Mouse (Mus musculus) C2C12 (cell line): Measurements from ENCODE around the gene Nos3. TPM values are rescaled to one million over a fixed set of nuclear protein-coding genes. Genes with fewer than 3 reads are reported as not detected.

ENCODE experiments used
- H3K27me3 ChIP-seq: one replicate; pipeline ENCODE4 v1.6.1; 2011; ENCODE audit not compliant: control insufficient read depth, insufficient read depth, insufficient read length
- H3K36me3 ChIP-seq: one replicate; pipeline ENCODE4 v1.6.1; 2011; ENCODE audit not compliant: control insufficient read depth, insufficient read depth
- H3K4me3 ChIP-seq: one replicate; pipeline ENCODE4 v1.5.1; 2011; ENCODE audit warnings: mild to moderate bottlenecking, control low read depth; ENCODE audit not compliant: poor library complexity, insufficient read depth, severe bottlenecking
- H3K79me2 ChIP-seq: one replicate; pipeline ENCODE4 v1.6.1; 2011; ENCODE audit not compliant: control insufficient read depth, insufficient read depth
- H3K79me3 ChIP-seq: one replicate; pipeline ENCODE4 v1.6.1; 2011; ENCODE audit warnings: low read depth, control low read depth
- H3ac ChIP-seq: one replicate; pipeline ENCODE3; 2011; ENCODE audit warnings: low read depth; ENCODE audit not compliant: control insufficient read depth, insufficient read length
- CEBPB ChIP-seq: IDR thresholded peaks from one replicate; pipeline ENCODE4 v1.6.1; 2011; ENCODE audit warnings: low read depth, mild to moderate bottlenecking, control low read depth, moderate library complexity
- CTCF ChIP-seq: IDR thresholded peaks from one replicate; pipeline ENCODE4 v1.5.1; 2011; ENCODE audit not compliant: control insufficient read depth, insufficient read depth, insufficient read length
- FOSL1 ChIP-seq: IDR thresholded peaks from one replicate; pipeline ENCODE4 v1.8.0; 2011; ENCODE audit warnings: mild to moderate bottlenecking, low read length; ENCODE audit not compliant: poor library complexity, insufficient read depth, severe bottlenecking
- MAX ChIP-seq: IDR thresholded peaks from one replicate; pipeline ENCODE4 v1.6.1; 2011; ENCODE audit warnings: mild to moderate bottlenecking, control low read depth
- MYOD1 ChIP-seq: IDR thresholded peaks from one replicate; pipeline ENCODE4 v1.6.1; 2011; ENCODE audit warnings: low read depth; ENCODE audit not compliant: control insufficient read depth, insufficient read length
- MYOG ChIP-seq: IDR thresholded peaks from one replicate; pipeline ENCODE4 v1.6.1; 2011; ENCODE audit not compliant: control insufficient read depth, insufficient read length; ENCODE audit errors: extremely low read depth
- USF1 ChIP-seq: IDR thresholded peaks from one replicate; pipeline ENCODE4 v1.6.1; 2011; ENCODE audit warnings: low read depth, mild to moderate bottlenecking, control low read depth, moderate library complexity
- polyA plus RNA-seq: library from polyadenylated mRNA; unstranded; fragments of >200 nt; fragmentation: generic; extraction: Trizol; gene quantifications from one replicate; pipeline ENCODE4 v1.2.1, GENCODE M21; 2012; ENCODE audit warnings: missing spikeins

The Nos3 gene
- polyA plus RNA-seq, 1 experiment = 0.13 TPM

GRCm38 (mm10) chr5:24342966-24343365, 21.6 kb upstream of the Nos3 start:
- H3K36me3 ChIP-seq = no peaks in the 10 kb centered on the region
- H3K79me3 ChIP-seq = no peaks in the 10 kb centered on the region
- H3ac ChIP-seq = no peak overlapping the region
- H3K4me3 ChIP-seq = no peak overlapping the region
- no peaks in the 10 kb centered on the region for H3K79me2 ChIP-seq
- H3K27me3 ChIP-seq = no peaks in the 10 kb centered on the region
- TF ChIP-seq CEBPB = no peak
- TF ChIP-seq MAX = no peak
- no peak for TF ChIP-seq FOSL1
- no peak for TF ChIP-seq MYOG
- TF ChIP-seq MYOD1 = no peak
- no peak for TF ChIP-seq CTCF
- TF ChIP-seq USF1 = no peak

- Histone ChIP-seq H3K36me3 (no peaks in the 10 kb centered on the region), H3K4me3 (no peak overlapping the region), H3K79me2 (no peaks in the 10 kb centered on the region), H3K27me3 (no peaks in the 10 kb centered on the region), H3ac (no peak overlapping the region), H3K79me3 (no peaks in the 10 kb centered on the region)
- TF ChIP-seq USF1 (no peak), CTCF (no peak), MYOD1 (no peak), CEBPB (no peak), MYOG (no peak), MAX (no peak), FOSL1 (no peak)
Measured at GRCm38 (mm10) chr5:24343379-24343778, 21.2 kb upstream of the Nos3 start.

GRCm38 (mm10) chr5:24343977-24344436, 20.6 kb upstream of the Nos3 start:
- no peaks in the 10 kb centered on the region for H3K79me2 ChIP-seq
- H3K79me3 ChIP-seq = no peaks in the 10 kb centered on the region
- H3K4me3 ChIP-seq = no peak overlapping the region
- no peaks in the 10 kb centered on the region for H3K36me3 ChIP-seq
- no peak overlapping the region for H3ac ChIP-seq
- no peaks in the 10 kb centered on the region for H3K27me3 ChIP-seq
- TF ChIP-seq MAX (no peak), CTCF (no peak), MYOG (no peak), CEBPB (no peak), FOSL1 (no peak), MYOD1 (no peak), USF1 (no peak)

GRCm38 (mm10) chr5:24344477-24345051, 20.0 kb upstream of the Nos3 start:
- no peaks in the 10 kb centered on the region for H3K27me3 ChIP-seq
- H3K79me3 ChIP-seq = no peaks in the 10 kb centered on the region
- no peak overlapping the region for H3ac ChIP-seq
- no peak overlapping the region for H3K4me3 ChIP-seq
- TF ChIP-seq CEBPB = no peak
- TF ChIP-seq MYOD1 = no peak
- no peak for TF ChIP-seq FOSL1
- no peak for TF ChIP-seq MYOG
- no peak for TF ChIP-seq MAX
- no peak for TF ChIP-seq CTCF
- no peak for TF ChIP-seq USF1
- no peaks in the 10 kb centered on the region for H3K36me3 ChIP-seq
- no peaks in the 10 kb centered on the region for H3K79me2 ChIP-seq

GRCm38 (mm10) chr5:24346313-24346712, 18.3 kb upstream of the Nos3 start:
- Histone ChIP-seq H3K27me3 (no peaks in the 10 kb centered on the region), H3K79me2 (no peaks in the 10 kb centered on the region), H3K79me3 (no peaks in the 10 kb centered on the region), H3K4me3 (no peak overlapping the region), H3ac (no peak overlapping the region), H3K36me3 (no peaks in the 10 kb centered on the region)
- TF ChIP-seq MAX (no peak), MYOD1 (no peak)

GRCm38 (mm10) chr5:24347186-24347875, 17.3 kb upstream of the Nos3 start:
- TF ChIP-seq CEBPB = no peak
- no peak for TF ChIP-seq MAX
- no peak for TF ChIP-seq MYOD1
- TF ChIP-seq FOSL1 = no peak
- TF ChIP-seq MYOG = no peak
- no peak for TF ChIP-seq USF1
- no peak for TF ChIP-seq CTCF
- H3K4me3 ChIP-seq = no peak overlapping the region
- H3K27me3 ChIP-seq = no peaks in the 10 kb centered on the region
- H3K79me2 ChIP-seq = no peaks in the 10 kb centered on the region
- no peak overlapping the region for H3ac ChIP-seq
- H3K79me3 ChIP-seq = no peaks in the 10 kb centered on the region
- H3K36me3 ChIP-seq = no peaks in the 10 kb centered on the region

GRCm38 (mm10) chr5:24348128-24348527, 16.5 kb upstream of the Nos3 start:
- Histone ChIP-seq H3K27me3 (no peaks in the 10 kb centered on the region), H3K79me3 (no peaks in the 10 kb centered on the region), H3K4me3 (no peak overlapping the region), H3ac (no peak overlapping the region), H3K36me3 (no peaks in the 10 kb centered on the region), H3K79me2 (no peaks in the 10 kb centered on the region)
- TF ChIP-seq MYOG = no peak
- TF ChIP-seq MYOD1 = no peak
- no peak for TF ChIP-seq FOSL1
- TF ChIP-seq CEBPB = no peak
- TF ChIP-seq USF1 = no peak
- no peak for TF ChIP-seq CTCF
- no peak for TF ChIP-seq MAX
